Mouse (Mus musculus) megakaryocyte, embryonic 14.5 days (primary cell): ENCODE data around the gene Tnfrsf13b.

ENCODE experiments used
- FLI1 ChIP-seq: IDR thresholded peaks from 2 replicates; pipeline ENCODE4 v1.6.1; 2012; ENCODE audit warnings: low read length, inconsistent platforms, mixed read lengths
- GATA1 ChIP-seq: IDR thresholded peaks from 3 replicates; pipeline ENCODE4 v1.6.1; 2012; ENCODE audit warnings: mixed read lengths, low read length, inconsistent platforms, borderline replicate concordance

GRCm38 (mm10) chr11:61196616-61197353 is 70.2 kb downstream of the Tnfrsf13b start:
- TF ChIP-seq GATA1 (no peak), FLI1 (no peak)
